Mouse (Mus musculus): ENCODE measurements around the gene Ado. TPM values are rescaled to one million over a fixed set of nuclear protein-coding genes. Genes with fewer than 3 reads are reported as not detected.

The Ado gene
- polyA plus RNA-seq, 1 experiment from 2014 or later, result 54.6 TPM

- Histone ChIP-seq H3K4me3 (replicated peaks) (no peak overlapping the region), H3K27ac (no peak overlapping the region), H3K36me3 (no peaks in the 10 kb centered on the region), H3K4me2 (replicated peaks) (no peak overlapping the region), H3K9ac (no peak overlapping the region), H3K27me3 (replicated peaks) (no peaks in the 10 kb centered on the region; the same call in 1 of the 2 replicates), H3K4me1 (replicated peaks) (no peaks in the 10 kb centered on the region), H3K9me3 (no peaks in the 10 kb centered on the region)
- ATAC-seq, result no peak
- WGBS, result 83% methylated on average over 9 of the region's 9 CpGs
Measured at GRCm38 (mm10) chr10:67526435-67526834, 22.3 kb downstream of the Ado start.

GRCm38 (mm10) chr10:67524694-67525093, 24.1 kb downstream of the Ado start:
- Histone ChIP-seq H3K9me3 (no peaks in the 10 kb centered on the region), H3K9ac (no peak overlapping the region), H3K36me3 (no peaks in the 10 kb centered on the region), H3K27me3 (replicated peaks) (no peaks in the 10 kb centered on the region), H3K4me2 (replicated peaks) (no peak overlapping the region), H3K4me1 (replicated peaks) (no peaks in the 10 kb centered on the region), H3K4me3 (replicated peaks) (no peak overlapping the region), H3K27ac (no peak overlapping the region)
- ATAC-seq, result no peak
- WGBS, result 86% methylated on average over 7 of the region's 7 CpGs

- WGBS, result 80% methylated on average over 3 of the region's 3 CpGs
- Histone ChIP-seq H3K9me3 (no peaks in the 10 kb centered on the region), H3K4me2 (replicated peaks) (no peak overlapping the region), H3K9ac (no peak overlapping the region), H3K4me1 (replicated peaks) (no peaks in the 10 kb centered on the region), H3K36me3 (no peaks in the 10 kb centered on the region), H3K4me3 (replicated peaks) (no peak overlapping the region), H3K27ac (no peak overlapping the region), H3K27me3 (replicated peaks) (no peaks in the 10 kb centered on the region)
- ATAC-seq, result no peak
Measured at GRCm38 (mm10) chr10:67524130-67524529, 24.6 kb downstream of the Ado start.

- Histone ChIP-seq H3K4me1 (replicated peaks) (no peaks in the 10 kb centered on the region), H3K9me3 (no peaks in the 10 kb centered on the region), H3K27me3 (replicated peaks) (no peaks in the 10 kb centered on the region), H3K9ac (no peak overlapping the region), H3K36me3 (no peaks in the 10 kb centered on the region), H3K4me2 (replicated peaks) (no peak overlapping the region), H3K27ac (no peak overlapping the region), H3K4me3 (replicated peaks) (no peak overlapping the region)
- ATAC-seq, result no peak
- WGBS, result 85% methylated on average over 3 of the region's 3 CpGs
Measured at GRCm38 (mm10) chr10:67518733-67519132, 30.0 kb downstream of the Ado start.

- no peaks in the 10 kb centered on the region for H3K4me1 ChIP-seq (replicated peaks)
- H3K36me3 ChIP-seq, result no peaks in the 10 kb centered on the region
- H3K27ac ChIP-seq, result no peak overlapping the region
- H3K27me3 ChIP-seq (replicated peaks), result no peaks in the 10 kb centered on the region
- H3K4me2 ChIP-seq (replicated peaks), result no peak overlapping the region
- ATAC-seq, result no peak
- H3K4me3 ChIP-seq (replicated peaks), result no peak overlapping the region
- WGBS, result 71% methylated on average over 7 of the region's 7 CpGs
- H3K9ac ChIP-seq, result no peak overlapping the region
- no peaks in the 10 kb centered on the region for H3K9me3 ChIP-seq
Measured at GRCm38 (mm10) chr10:67512871-67513270, 35.9 kb downstream of the Ado start.

GRCm38 (mm10) chr10:67512211-67512610, 36.5 kb downstream of the Ado start:
- H3K4me1 ChIP-seq (replicated peaks), result no peaks in the 10 kb centered on the region
- no peak overlapping the region for H3K4me2 ChIP-seq (replicated peaks)
- H3K4me3 ChIP-seq (replicated peaks), result no peak overlapping the region
- H3K36me3 ChIP-seq, result no peaks in the 10 kb centered on the region
- no peaks in the 10 kb centered on the region for H3K9me3 ChIP-seq
- no peaks in the 10 kb centered on the region for H3K27me3 ChIP-seq (replicated peaks)
- 79% methylated on average over 8 of the region's 8 CpGs for WGBS
- no peak overlapping the region for H3K9ac ChIP-seq
- no peak overlapping the region for H3K27ac ChIP-seq
- ATAC-seq, result no peak

GRCm38 (mm10) chr10:67505248-67505647, 43.5 kb downstream of the Ado start:
- Histone ChIP-seq H3K4me1 (replicated peaks) (no peaks in the 10 kb centered on the region), H3K4me2 (replicated peaks) (no peak overlapping the region), H3K27me3 (replicated peaks) (no peaks in the 10 kb centered on the region), H3K9ac (no peak overlapping the region), H3K9me3 (no peaks in the 10 kb centered on the region), H3K4me3 (replicated peaks) (no peak overlapping the region), H3K27ac (no peak overlapping the region), H3K36me3 (no peaks in the 10 kb centered on the region)
- 61% methylated on average over 3 of the region's 3 CpGs for WGBS
- no peak for ATAC-seq

GRCm38 (mm10) chr10:67504046-67504445, 44.7 kb downstream of the Ado start:
- H3K27ac ChIP-seq, result no peak overlapping the region
- ATAC-seq, result no peak
- 50% methylated on average over 5 of the region's 5 CpGs for WGBS
- no peak overlapping the region for H3K4me2 ChIP-seq (replicated peaks)
- no peak overlapping the region for H3K9ac ChIP-seq
- no peaks in the 10 kb centered on the region for H3K4me1 ChIP-seq (replicated peaks)
- H3K4me3 ChIP-seq (replicated peaks), result no peak overlapping the region
- H3K27me3 ChIP-seq (replicated peaks), result no peaks in the 10 kb centered on the region
- H3K9me3 ChIP-seq, result no peaks in the 10 kb centered on the region
- H3K36me3 ChIP-seq, result no peaks in the 10 kb centered on the region

- ATAC-seq, result no peak
- no peak overlapping the region for H3K9ac ChIP-seq
- no peaks in the 10 kb centered on the region for H3K36me3 ChIP-seq
- H3K4me3 ChIP-seq (replicated peaks), result no peak overlapping the region
- H3K4me2 ChIP-seq (replicated peaks), result no peak overlapping the region
- 62% methylated on average over 15 of the region's 15 CpGs for WGBS
- no peak overlapping the region for H3K27ac ChIP-seq
- H3K27me3 ChIP-seq (replicated peaks), result no peaks in the 10 kb centered on the region
- no peaks in the 10 kb centered on the region for H3K9me3 ChIP-seq
- H3K4me1 ChIP-seq (replicated peaks), result no peaks in the 10 kb centered on the region
Measured at GRCm38 (mm10) chr10:67503320-67503995, 45.3 kb downstream of the Ado start.

- Histone ChIP-seq H3K27ac (no peak overlapping the region), H3K9ac (no peak overlapping the region), H3K4me3 (replicated peaks) (no peak overlapping the region), H3K9me3 (no peaks in the 10 kb centered on the region), H3K27me3 (replicated peaks) (no peaks in the 10 kb centered on the region), H3K4me2 (replicated peaks) (no peak overlapping the region), H3K36me3 (no peaks in the 10 kb centered on the region), H3K4me1 (replicated peaks) (no peaks in the 10 kb centered on the region)
- 88% methylated on average over 9 of the region's 9 CpGs for WGBS
- ATAC-seq, result no peak
Measured at GRCm38 (mm10) chr10:67497951-67498350, 50.8 kb downstream of the Ado start.

- Histone ChIP-seq H3K4me1 (replicated peaks) (no peaks in the 10 kb centered on the region), H3K27ac (no peak overlapping the region), H3K4me3 (replicated peaks) (no peak overlapping the region), H3K9ac (no peak overlapping the region), H3K9me3 (no peaks in the 10 kb centered on the region), H3K27me3 (replicated peaks) (no peaks in the 10 kb centered on the region), H3K36me3 (no peaks in the 10 kb centered on the region), H3K4me2 (replicated peaks) (no peak overlapping the region)
- ATAC-seq, result no peak
- WGBS, result 89% methylated on average over 15 of the region's 15 CpGs
Measured at GRCm38 (mm10) chr10:67497144-67497892, 51.4 kb downstream of the Ado start.

All from intestine, embryonic 15.5 days (tissue).